Mouse (Mus musculus) C2C12 (cell line): ENCODE data around the gene Ndufa5.

Experiments used
- CEBPB ChIP-seq: IDR thresholded peaks from one replicate; pipeline ENCODE4 v1.6.1; 2011; ENCODE audit warnings: low read depth, mild to moderate bottlenecking, control low read depth, moderate library complexity
- CTCF ChIP-seq: IDR thresholded peaks from one replicate; pipeline ENCODE4 v1.5.1; 2011; ENCODE audit not compliant: control insufficient read depth, insufficient read depth, insufficient read length
- FOSL1 ChIP-seq: IDR thresholded peaks from one replicate; pipeline ENCODE4 v1.8.0; 2011; ENCODE audit warnings: mild to moderate bottlenecking, low read length; ENCODE audit not compliant: poor library complexity, insufficient read depth, severe bottlenecking
- MAX ChIP-seq: IDR thresholded peaks from one replicate; pipeline ENCODE4 v1.6.1; 2011; ENCODE audit warnings: mild to moderate bottlenecking, control low read depth
- MYOD1 ChIP-seq: IDR thresholded peaks from one replicate; pipeline ENCODE4 v1.6.1; 2011; ENCODE audit warnings: low read depth; ENCODE audit not compliant: control insufficient read depth, insufficient read length
- MYOG ChIP-seq: IDR thresholded peaks from one replicate; pipeline ENCODE4 v1.6.1; 2011; ENCODE audit not compliant: control insufficient read depth, insufficient read length; ENCODE audit errors: extremely low read depth
- USF1 ChIP-seq: IDR thresholded peaks from one replicate; pipeline ENCODE4 v1.6.1; 2011; ENCODE audit warnings: low read depth, mild to moderate bottlenecking, control low read depth, moderate library complexity

DNA sequence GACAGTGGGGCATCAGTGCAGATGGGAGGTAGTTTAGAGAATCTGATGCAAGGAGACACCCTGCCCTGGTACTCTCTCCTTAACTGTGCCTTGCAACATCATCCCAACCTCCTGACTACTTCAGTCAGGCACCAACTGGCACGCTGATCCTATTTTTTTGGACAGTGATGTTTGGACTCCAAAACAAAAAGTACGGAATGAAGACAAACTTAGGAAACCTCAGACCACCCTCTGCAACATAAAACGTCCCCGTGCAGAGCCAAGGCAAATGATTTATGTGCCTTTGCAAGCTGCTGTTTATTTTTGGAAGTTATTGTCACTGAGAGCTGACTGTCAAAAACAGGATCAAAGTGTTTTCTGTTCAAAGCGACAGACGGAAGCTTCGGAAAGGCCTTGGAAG is 24.2 kb upstream of the Ndufa5 start:
- no peak for TF ChIP-seq CEBPB
- no peak for TF ChIP-seq CTCF
- no peak for TF ChIP-seq USF1
- no peak for TF ChIP-seq MYOG
- TF ChIP-seq MAX = no peak
- no peak for TF ChIP-seq FOSL1
- no peak for TF ChIP-seq MYOD1
